Mouse (Mus musculus) stomach, embryonic 16.5 days (tissue): ENCODE measurements around the gene Cox14. TPM values are rescaled to one million over a fixed set of nuclear protein-coding genes. Genes with fewer than 3 reads are reported as not detected.
A peak's percentile ranks its signal among the peaks of the same experiment; 100 is the strongest.

Source experiments
- ATAC-seq: fragments of 200-750 bp; cut with Nextera tagmentation; 2 replicates; pipeline ENCODE4 v1.8.0; 2017; ENCODE audit warnings: moderate number of reproducible peaks, moderate TSS enrichment; ENCODE audit not compliant: insufficient read depth, low FRiP score
- H3K27ac ChIP-seq: fragments of 300-500 bp; sonication (generic); 2 replicates; pipeline ENCODE4 v1.5.1; 2014; ENCODE audit warnings: low read length
- H3K27me3 ChIP-seq: fragments of 300-500 bp; sonication (generic); 2 replicates; pipeline ENCODE4 v1.6.1; 2014; ENCODE audit warnings: low read length, control low read depth, mixed read lengths; ENCODE audit not compliant: control insufficient read depth, insufficient read depth
- H3K36me3 ChIP-seq: fragments of 300-500 bp; sonication (generic); 2 replicates; pipeline ENCODE4 v1.6.1; 2014; ENCODE audit warnings: low read length; ENCODE audit not compliant: control insufficient read depth, insufficient read depth
- H3K4me1 ChIP-seq: fragments of 300-500 bp; sonication (generic); 2 replicates; pipeline ENCODE4 v1.6.1; 2014; ENCODE audit warnings: low read length, control low read depth, mixed read lengths; ENCODE audit not compliant: control insufficient read depth, insufficient read depth
- H3K4me2 ChIP-seq: fragments of 300-500 bp; sonication (generic); 2 replicates; pipeline ENCODE4 v1.6.1; 2014; ENCODE audit warnings: low read depth, low read length, mixed read lengths
- H3K4me3 ChIP-seq: fragments of 300-500 bp; sonication (generic); replicated peaks from 2 replicates; pipeline ENCODE4 v1.5.1; 2014; ENCODE audit warnings: mild to moderate bottlenecking, low read length
- H3K9ac ChIP-seq: fragments of 300-500 bp; sonication (generic); 2 replicates; pipeline ENCODE4 v1.6.1; 2014; ENCODE audit warnings: low read length
- H3K9me3 ChIP-seq: fragments of 300-500 bp; sonication (generic); replicated peaks from 2 replicates; pipeline ENCODE4 v1.6.1; 2016; ENCODE audit warnings: low read length, control low read depth; ENCODE audit not compliant: control insufficient read depth
- WGBS: fragments of 180-500 bp; shearing (Covaris S2); extraction: QIAGEN DNeasy Blood & Tissue Kit; methylation state at CpG from one replicate; pipeline ENCODE4 v1.1.7; 2014; 5-methylcytosine and 5-hydroxymethylcytosine counted together
- polyA plus RNA-seq: library from polyadenylated mRNA; unstranded; fragments of >200 nt; fragmentation: Nextera tagmentation; extraction: Ambion mirVana; gene quantifications from 2 replicates; pipeline ENCODE4 v1.2.1, GENCODE M21; 2015

Gene Cox14
- polyA plus RNA-seq, result 171 and 173 TPM in 2 replicates

GRCm38 (mm10) chr15:99725341-99726155, at the start of gene Cox14:
Gene Cox14 (plus strand): TSS chr15:99725618.
- Histone ChIP-seq H3K4me2 (peak within 1 kb of the TSS; percentile 75), H3K4me3 (peak within 1 kb of the TSS; percentile 91), H3K9me3 (peaks cover 5% of the 10 kb centered on the region; the same call in 1 of the 2 replicates), H3K9ac (peak within 1 kb of the TSS; percentile 96), H3K27me3 (no peaks in the 10 kb centered on the region), H3K27ac (peak within 1 kb of the TSS; percentile 91), H3K4me1 (peaks cover 25% of the 10 kb centered on the region), H3K36me3 (peaks cover 14% of the 10 kb centered on the region)
- ATAC-seq, result peak; percentile 94
- under 1% methylated on average over 68 of the region's 68 CpGs for WGBS

GRCm38 (mm10) chr15:99677089-99677488, 48.3 kb upstream of the Cox14 start:
- ATAC-seq, result 0 out of 2 replicates have a peak, but pooled peaks have one; percentile 34
- no peaks in the 10 kb centered on the region for H3K36me3 ChIP-seq
- H3K4me3 ChIP-seq, result no peak overlapping the region
- 42% methylated on average over 8 of the region's 8 CpGs for WGBS
- H3K27ac ChIP-seq, result no peak overlapping the region
- peaks cover 7% of the 10 kb centered on the region for H3K27me3 ChIP-seq
- no peak overlapping the region for H3K4me2 ChIP-seq
- H3K4me1 ChIP-seq, result no peaks in the 10 kb centered on the region
- no peaks in the 10 kb centered on the region for H3K9me3 ChIP-seq
- H3K9ac ChIP-seq, result no peak overlapping the region

DNA sequence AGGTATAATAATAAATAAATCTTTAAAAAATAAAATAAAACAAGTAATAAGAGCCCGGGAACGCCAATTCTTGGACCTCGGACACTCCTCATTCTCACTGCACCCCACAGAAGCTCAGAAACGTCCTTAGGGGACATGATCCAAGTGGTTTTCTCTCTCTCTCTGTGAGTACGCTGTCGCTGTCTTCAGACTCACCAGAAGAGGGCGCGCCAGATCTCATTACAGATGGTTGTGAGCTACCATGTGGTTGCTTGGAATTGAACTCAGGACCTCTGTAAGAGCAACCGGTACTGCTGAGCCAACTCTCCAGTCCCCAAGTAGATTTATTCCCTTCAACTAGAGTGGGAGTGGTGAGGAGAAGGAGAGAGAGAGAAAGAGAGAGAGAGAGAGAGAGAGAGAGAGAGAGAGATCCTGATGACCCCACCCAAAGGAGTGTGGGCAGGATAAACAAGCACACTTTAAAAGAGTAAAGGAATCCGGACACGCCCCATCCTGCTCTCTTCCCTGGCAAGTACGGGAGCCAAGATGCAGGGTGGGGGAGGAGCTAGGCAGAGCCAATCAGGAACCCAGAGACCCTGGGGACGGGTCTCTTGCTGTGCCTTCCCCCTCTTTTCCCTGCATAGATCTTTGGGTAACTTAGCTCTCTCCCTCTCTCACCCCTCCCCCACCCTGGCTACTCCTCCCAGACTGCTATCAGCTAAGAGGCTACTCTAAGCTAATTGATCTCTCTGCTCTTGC, 47.2 kb upstream of the Cox14 start:
- peak; percentile 69; the same call in 1 of the 2 replicates for ATAC-seq
- 14% methylated on average over 13 of the region's 13 CpGs for WGBS
- Histone ChIP-seq H3K27me3 (no peaks in the 10 kb centered on the region; the same call in 1 of the 2 replicates), H3K27ac (no peak overlapping the region), H3K36me3 (no peaks in the 10 kb centered on the region), H3K9ac (no peak overlapping the region), H3K4me2 (no peak overlapping the region), H3K4me3 (no peak overlapping the region), H3K9me3 (no peaks in the 10 kb centered on the region), H3K4me1 (no peaks in the 10 kb centered on the region)

GRCm38 (mm10) chr15:99679008-99679407, 46.4 kb upstream of the Cox14 start:
- Histone ChIP-seq H3K4me2 (no peak overlapping the region), H3K4me3 (no peak overlapping the region)

DNA sequence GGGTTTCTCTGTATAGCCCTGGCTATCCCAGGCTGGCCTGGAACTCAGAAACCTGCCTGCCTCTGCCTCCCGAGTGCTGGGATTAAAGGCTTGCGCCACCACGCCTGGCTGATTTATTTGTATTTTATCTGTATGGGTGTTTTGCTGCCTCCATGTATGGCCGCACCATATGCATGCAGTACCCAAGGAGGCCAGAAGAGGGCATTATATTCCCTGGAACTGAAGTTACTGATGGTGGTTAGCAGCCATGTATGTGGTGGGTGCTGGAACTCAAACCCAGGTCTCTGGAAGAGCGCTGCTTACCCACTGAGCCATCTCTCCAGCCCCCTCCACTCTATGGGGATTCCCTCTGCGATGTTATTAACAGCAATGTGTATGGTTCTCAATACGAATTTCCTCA, 42.5 kb upstream of the Cox14 start:
- Histone ChIP-seq H3K4me1 (no peaks in the 10 kb centered on the region), H3K9ac (no peak overlapping the region), H3K27me3 (no peaks in the 10 kb centered on the region; the same call in 1 of the 2 replicates), H3K4me2 (no peak overlapping the region), H3K27ac (no peak overlapping the region), H3K9me3 (no peaks in the 10 kb centered on the region), H3K36me3 (no peaks in the 10 kb centered on the region), H3K4me3 (no peak overlapping the region)
- no peak for ATAC-seq
- 92% methylated on average over 7 of the region's 7 CpGs for WGBS

More at GRCm38 (mm10) chr15:99679008-99679407, 46.4 kb upstream of the Cox14 start:
- WGBS, result 58% methylated on average over 7 of the region's 7 CpGs
- Histone ChIP-seq H3K36me3 (no peaks in the 10 kb centered on the region), H3K4me1 (no peaks in the 10 kb centered on the region), H3K9me3 (no peaks in the 10 kb centered on the region), H3K9ac (no peak overlapping the region), H3K27ac (no peak overlapping the region), H3K27me3 (no peaks in the 10 kb centered on the region; the same call in 1 of the 2 replicates)
- ATAC-seq, result no peak

- no peaks in the 10 kb centered on the region for H3K9me3 ChIP-seq
- no peak overlapping the region for H3K9ac ChIP-seq
- no peak for ATAC-seq
- no peaks in the 10 kb centered on the region for H3K4me1 ChIP-seq
- no peaks in the 10 kb centered on the region; the same call in 1 of the 2 replicates for H3K27me3 ChIP-seq
- H3K4me3 ChIP-seq, result no peak overlapping the region
- no peak overlapping the region for H3K27ac ChIP-seq
- no peak overlapping the region for H3K4me2 ChIP-seq
- WGBS, result 87% methylated on average over 5 of the region's 5 CpGs
- no peaks in the 10 kb centered on the region for H3K36me3 ChIP-seq
Observed at GRCm38 (mm10) chr15:99684156-99684555, 41.3 kb upstream of the Cox14 start.

DNA sequence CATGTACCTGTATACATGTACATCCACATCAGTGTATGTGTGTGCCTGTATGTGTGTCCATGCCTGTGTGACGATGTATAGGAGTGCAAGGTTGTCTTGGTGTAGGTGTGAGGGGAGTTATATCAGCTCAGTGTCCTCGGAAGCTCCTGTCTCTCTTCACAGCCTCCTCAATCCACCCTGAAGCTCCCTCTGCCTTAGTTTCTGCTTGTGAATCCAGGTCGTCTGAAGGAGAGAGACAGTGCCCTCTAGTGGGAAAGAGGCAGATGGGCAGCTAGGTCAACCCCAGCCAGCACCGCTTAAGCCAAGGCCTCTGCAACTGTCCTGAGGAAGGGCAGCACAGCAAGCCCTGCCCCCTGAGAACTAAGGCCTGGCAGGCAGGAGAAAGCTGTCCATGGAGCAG, 36.7 kb upstream of the Cox14 start:
- peaks cover 8% of the 10 kb centered on the region; the same call in 1 of the 2 replicates for H3K27me3 ChIP-seq
- no peaks in the 10 kb centered on the region for H3K4me1 ChIP-seq
- WGBS, result 5% methylated on average over 4 of the region's 4 CpGs
- H3K9me3 ChIP-seq, result no peaks in the 10 kb centered on the region
- no peaks in the 10 kb centered on the region for H3K36me3 ChIP-seq
- no peak overlapping the region for H3K9ac ChIP-seq
- no peak overlapping the region for H3K4me3 ChIP-seq
- 0 out of 2 replicates have a peak, but pooled peaks have one; percentile 17 for ATAC-seq
- no peak overlapping the region for H3K4me2 ChIP-seq
- no peak overlapping the region for H3K27ac ChIP-seq

- Histone ChIP-seq H3K36me3 (no peaks in the 10 kb centered on the region), H3K27ac (no peak overlapping the region), H3K4me1 (no peaks in the 10 kb centered on the region), H3K27me3 (peaks cover 8% of the 10 kb centered on the region; the same call in 1 of the 2 replicates), H3K9me3 (no peaks in the 10 kb centered on the region), H3K4me2 (no peak overlapping the region), H3K4me3 (no peak overlapping the region), H3K9ac (no peak overlapping the region)
- 17% methylated on average over 4 of the region's 4 CpGs for WGBS
- ATAC-seq, result no peak
Observed at GRCm38 (mm10) chr15:99690924-99691323, 34.5 kb upstream of the Cox14 start.

GRCm38 (mm10) chr15:99691976-99692375, 33.4 kb upstream of the Cox14 start:
- no peaks in the 10 kb centered on the region for H3K4me1 ChIP-seq
- no peak overlapping the region for H3K27ac ChIP-seq
- H3K36me3 ChIP-seq, result no peaks in the 10 kb centered on the region
- no peak overlapping the region for H3K4me3 ChIP-seq
- peaks cover 8% of the 10 kb centered on the region; the same call in 1 of the 2 replicates for H3K27me3 ChIP-seq
- WGBS, result 36% methylated on average over 9 of the region's 9 CpGs
- no peak overlapping the region for H3K9ac ChIP-seq
- H3K4me2 ChIP-seq, result no peak overlapping the region
- H3K9me3 ChIP-seq, result no peaks in the 10 kb centered on the region
- ATAC-seq, result no peak
